Mouse (Mus musculus) heart, postnatal 14 days (tissue): ENCODE data around the gene Ltbp3. TPM values are rescaled to one million over a fixed set of nuclear protein-coding genes. Genes with fewer than 3 reads are reported as not detected.

Experiments
- DNase-seq, 2 experiments: peaks; one replicate each; pipeline ENCODE4 v3.0.0; 2021 to 2022
- intact Hi-C: fragments of 180-260 bp; cut with DNase I; formaldehyde crosslinking; loops from one replicate; pipeline ENCODE4 v1.15.1; 2025
- total RNA-seq, 2 experiments: library from RNA; stranded (reverse); gene quantifications; 2 replicates each; pipeline ENCODE4 v1.2.3; 2021

Ltbp3 gene
- total RNA-seq, 2 experiments from 2014 or later = 47.2 to 55.5 TPM

DNA sequence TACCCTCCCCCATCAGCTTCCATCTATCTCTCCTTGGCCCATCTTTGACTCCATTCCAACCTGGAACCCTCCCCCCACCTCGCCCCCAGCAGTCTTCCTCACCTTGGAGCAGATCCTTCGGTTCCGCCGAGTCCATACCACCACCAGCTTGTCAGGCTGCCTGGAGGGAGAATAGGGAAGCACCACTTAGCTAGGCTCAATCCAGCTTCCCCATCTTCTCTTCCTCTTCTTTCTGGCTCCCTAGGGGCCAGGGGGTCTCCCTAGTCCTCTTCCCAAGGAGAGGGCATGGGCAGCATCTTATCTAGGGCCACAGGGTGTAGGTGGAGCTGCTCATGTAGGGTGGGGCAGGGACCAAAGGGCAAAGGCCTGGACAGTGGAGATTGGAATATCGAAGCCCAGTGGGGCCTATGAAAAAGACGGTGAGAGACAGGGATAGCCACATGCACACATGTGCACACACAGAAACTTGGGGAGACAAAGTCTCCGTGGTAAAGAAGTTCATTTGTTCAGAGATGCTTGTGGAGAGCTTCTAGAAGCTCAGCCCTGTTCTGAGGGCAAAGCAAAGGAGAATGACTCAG, 17.8 kb upstream of the Ltbp3 start:
- intact Hi-C loops = no loop called here
- no peak for DNase-seq

DNA sequence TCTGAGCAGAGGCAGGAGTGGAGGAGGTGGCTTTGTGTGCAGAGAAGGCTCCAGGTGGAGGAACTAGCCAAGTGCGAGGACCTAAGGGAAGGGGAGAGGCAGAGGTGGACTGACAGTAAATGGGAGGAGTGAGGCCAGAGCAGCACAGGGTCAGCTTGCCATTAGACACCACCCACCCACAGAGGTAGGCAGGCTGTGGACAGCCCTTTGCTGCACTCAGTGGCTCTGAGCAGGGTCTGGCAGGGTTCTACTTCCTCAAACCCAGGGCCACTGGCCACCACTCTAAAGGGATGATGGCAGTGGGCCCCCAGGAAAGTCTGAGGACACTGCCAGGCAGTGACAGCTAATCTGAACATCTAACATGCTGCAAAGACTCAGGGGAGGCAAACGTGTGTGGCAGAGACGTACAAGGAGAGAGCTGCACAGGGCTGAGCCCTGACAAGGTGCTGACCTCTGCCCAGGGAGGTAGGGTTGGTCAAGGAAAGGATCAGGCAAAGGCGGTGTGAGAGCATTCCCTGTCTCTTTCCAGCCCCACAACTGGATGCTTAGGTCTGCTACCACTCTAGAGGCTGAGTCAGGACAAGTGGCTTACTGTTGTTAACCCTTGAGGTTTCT, 16.7 kb upstream of the Ltbp3 start:
- no peak for DNase-seq
- intact Hi-C loops = loop anchor here (2.0 kb wide), 1 partner anchor 13 kb away; no protein-coding TSS in a partner anchor

DNA sequence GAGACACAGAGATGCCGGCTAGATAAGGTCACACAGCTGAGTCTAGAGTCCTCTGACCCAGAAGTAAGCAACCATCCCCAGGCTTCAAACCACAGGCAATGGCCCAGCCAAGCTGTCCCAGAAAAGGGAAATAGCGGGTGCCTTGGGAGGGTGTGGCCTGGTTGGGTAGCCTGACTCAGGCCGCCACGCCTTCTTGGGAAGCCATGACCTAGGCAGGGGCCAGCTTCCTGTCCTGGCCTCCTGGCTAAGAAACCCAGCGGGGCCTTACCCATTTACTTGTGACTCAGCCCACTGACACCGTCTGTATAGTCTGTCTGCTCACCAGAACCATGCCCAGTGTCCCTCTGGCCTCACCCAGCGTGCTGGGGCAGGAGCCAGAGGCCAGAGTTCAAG, 16.2 kb upstream of the Ltbp3 start:
- peak; percentile 79 to 80 for DNase-seq
- intact Hi-C loops = loop anchor here (2.0 kb wide), 1 partner anchor 14 kb away; no protein-coding TSS in a partner anchor

DNA sequence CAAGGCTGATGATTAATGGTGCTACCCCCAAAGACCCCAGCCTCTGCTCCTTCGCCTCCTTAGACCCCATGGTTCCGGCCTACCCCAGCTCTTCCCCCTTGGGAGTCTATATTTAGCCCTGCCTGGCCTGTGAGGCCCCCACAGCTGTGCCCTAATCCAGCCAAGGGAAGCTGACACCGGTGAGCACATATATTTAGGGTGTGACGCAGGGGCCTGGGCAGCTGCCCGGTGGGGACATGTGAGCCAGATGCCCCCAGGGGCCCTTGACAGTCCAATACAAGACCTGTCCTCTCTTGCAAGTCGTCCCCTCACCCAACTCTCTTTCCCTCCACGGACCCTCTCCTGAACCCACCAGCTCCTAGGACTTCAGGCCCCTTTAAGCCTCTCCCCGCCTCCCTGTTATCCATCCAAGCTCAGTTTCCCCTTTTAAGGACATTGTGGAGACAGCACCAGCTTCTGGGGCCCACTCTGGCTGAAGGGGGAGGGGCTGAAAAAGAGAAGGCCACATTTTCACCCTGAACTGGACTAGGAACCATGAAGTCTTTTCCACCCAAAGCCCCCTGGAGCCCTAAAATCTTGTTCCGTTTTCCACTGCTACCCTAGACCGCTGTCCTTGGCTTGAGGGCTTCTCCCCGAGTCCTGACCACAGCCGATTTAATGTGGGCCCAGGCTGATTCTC, 15.5 kb upstream of the Ltbp3 start:
- intact Hi-C loops = loop anchor here (2.0 to 5.0 kb wide), 2 partner anchors 14 to 158 kb away; partner anchors contain the start of gene Ap5b1
- peak; percentile 74 to 82 for DNase-seq

DNA sequence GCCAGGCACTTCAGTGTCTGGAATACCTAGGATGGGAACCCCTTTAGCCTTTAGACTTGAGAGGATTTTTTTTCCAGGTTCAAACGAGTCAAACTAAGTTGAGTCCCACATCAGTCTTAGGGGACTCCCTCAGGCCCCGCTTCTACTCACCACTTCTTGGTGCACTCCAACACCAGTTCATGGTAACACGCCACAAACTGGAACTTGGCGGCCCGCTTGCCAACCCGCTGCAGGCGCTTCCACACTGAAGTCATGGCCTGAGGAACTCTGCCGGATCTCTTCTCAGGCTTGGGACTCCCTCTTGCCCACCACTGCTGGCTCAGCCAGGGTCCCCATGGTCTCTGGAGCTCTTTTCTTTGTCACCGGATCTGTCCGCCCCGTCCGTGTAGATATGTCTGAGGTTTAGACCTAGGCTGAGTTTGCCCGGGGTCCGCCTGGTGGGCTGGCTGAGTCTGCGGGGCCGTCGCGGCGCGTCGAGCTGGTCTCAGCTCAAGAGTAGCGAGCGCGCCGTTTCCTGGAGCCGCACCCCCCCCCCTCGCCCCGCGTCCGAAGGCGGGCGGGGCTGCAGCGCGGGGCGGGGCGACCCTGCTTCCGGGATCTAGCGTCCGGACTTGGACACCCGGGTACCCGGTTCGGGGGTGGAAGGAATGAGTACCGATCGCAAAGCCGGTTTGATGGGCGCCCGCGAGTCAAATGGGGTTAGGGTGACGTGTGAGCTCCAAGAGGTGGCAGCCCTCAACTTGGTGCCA, 14.8 kb upstream of the Ltbp3 start, which contains the start of gene Ehbp1l1:
Gene Ehbp1l1 (minus strand): TSS at position 551 of the 749 bp plus-strand sequence.
- peak; percentile 84 to 86 for DNase-seq
- intact Hi-C loops = loop anchor here (2.0 to 5.0 kb wide), 3 partner anchors 15 to 159 kb away; partner anchors contain the start of gene Ap5b1

DNA sequence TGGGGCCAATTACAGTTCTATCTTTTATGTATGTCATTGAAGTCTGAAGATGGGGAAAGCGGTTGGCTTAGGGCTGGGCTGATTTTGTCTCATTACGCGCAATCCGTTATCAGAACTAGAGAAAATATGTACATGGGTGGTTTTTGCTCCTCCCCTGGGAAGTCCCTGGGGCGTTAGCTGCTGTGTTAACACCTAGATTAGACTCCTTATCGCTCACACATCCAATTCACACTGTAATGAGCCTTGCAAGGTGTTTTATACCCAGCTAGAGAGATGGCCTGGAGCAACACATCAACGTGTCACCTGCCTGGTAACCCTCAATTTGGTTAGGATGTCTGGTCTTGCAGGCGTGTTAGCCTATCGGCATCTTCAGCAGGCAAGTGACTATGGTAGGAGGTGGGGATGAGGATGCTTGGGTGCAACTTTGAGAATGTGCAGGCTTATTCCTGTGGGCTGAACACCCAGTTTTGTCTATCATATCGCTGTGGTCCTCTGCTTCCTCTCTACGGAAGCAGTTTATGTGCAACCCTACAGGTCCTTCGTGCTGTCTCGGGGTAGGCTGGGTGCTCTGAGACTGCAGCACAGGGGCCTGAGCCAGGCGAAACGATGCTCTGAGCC, 13.6 kb upstream of the Ltbp3 start:
- no peak for DNase-seq
- intact Hi-C loops = loop anchor here (2.0 to 5.0 kb wide), 2 partner anchors 36 to 160 kb away; partner anchors contain the start of gene Ap5b1

DNA sequence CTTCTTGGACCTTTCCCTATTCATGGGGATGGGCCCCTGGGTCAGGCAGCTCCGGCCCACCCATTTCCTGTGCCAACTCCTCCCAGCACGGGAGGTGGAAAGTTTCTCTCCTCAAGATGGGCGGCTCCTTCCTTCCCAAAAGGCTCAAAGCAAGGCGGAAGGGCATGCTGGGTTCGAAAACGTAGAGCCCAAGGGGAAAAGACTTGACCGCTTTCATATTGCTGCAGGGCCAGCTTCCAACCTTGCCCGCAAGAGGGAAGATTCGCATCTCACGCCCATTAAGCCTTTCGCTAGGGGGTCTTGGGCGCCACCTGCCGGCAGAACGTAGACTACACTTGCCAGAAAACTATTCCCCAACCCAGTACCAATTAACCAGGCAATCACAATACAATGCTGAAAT, 13.0 kb upstream of the Ltbp3 start:
- peak; percentile 92 to 95 for DNase-seq
- intact Hi-C loops = loop anchor here (2.0 to 5.0 kb wide), 3 partner anchors 37 to 160 kb away; partner anchors contain the start of genes Ap5b1 and Scyl1

DNA sequence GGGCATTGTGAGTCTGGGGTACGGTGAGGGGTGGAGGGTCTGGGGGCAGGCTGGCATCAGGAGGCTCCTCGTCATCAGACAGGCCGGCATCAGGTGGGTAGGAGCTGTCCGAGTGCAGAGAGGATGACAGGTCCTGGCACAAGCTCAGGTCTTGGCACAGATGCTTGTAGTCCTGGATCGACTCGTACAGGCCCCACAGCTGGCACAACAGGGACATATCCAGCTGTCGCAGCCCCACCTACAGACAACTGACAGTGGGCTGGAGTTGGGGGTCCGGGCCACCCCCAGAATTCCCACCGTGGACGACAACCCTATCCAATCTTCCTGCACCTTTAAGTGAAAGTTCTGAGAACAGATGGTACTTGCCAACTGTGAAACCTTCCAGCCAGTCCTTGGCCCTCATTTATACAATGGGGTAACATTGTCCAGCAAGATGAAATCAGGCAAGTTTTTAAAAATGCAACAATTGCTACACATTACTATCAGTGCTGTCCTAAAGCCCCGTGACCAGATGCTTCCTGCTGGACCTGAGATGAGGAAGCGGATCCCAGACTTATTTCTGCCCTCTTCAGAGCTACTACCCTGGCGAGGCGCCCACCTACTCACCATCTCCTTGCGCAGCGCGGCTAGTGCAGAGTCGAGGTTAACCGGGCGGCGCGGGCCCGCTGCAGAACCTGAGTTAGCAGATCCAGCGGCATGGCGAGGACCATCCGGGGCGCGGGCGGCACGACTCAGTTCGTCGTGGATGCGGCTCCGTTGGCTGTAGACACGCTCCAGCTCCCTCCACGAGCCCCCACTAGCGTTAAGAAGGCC, 11.9 kb upstream of the Ltbp3 start:
- intact Hi-C loops = loop anchor here (2.0 to 5.0 kb wide), 2 partner anchors 42 to 162 kb away; partner anchors contain the start of genes Ap5b1 and Scyl1

DNA sequence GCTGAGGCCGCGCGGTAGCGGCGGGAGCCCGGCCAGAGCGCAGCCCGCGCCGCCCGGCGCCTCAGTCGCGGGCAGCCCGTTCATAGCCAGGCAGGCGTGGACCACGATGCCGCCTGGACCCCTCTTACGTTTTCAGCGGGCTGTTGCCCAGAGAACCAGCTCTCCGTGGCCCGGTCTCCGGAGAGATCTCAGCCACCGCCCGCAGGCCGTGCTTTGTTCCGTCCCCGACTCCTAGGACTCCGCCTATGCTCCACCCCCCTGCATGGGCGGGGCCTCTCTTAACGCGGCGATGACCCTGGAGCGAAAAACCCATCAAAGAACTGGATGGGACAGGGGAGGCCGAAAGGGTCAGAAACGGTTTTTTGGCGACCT, 11.3 kb upstream of the Ltbp3 start, which contains the start of gene Fam89b:
Gene Fam89b (minus strand): TSS at position 210 of the 372 bp plus-strand sequence.
- intact Hi-C loops = loop anchor here (2.0 to 5.0 kb wide), 2 partner anchors 41 to 162 kb away; partner anchors contain the start of genes Ap5b1 and Scyl1
- peak; percentile 91 to 93 for DNase-seq

More for the DNA sequence above, 11.9 kb upstream of the Ltbp3 start:
- peak; percentile 71 to 73 for DNase-seq

DNA sequence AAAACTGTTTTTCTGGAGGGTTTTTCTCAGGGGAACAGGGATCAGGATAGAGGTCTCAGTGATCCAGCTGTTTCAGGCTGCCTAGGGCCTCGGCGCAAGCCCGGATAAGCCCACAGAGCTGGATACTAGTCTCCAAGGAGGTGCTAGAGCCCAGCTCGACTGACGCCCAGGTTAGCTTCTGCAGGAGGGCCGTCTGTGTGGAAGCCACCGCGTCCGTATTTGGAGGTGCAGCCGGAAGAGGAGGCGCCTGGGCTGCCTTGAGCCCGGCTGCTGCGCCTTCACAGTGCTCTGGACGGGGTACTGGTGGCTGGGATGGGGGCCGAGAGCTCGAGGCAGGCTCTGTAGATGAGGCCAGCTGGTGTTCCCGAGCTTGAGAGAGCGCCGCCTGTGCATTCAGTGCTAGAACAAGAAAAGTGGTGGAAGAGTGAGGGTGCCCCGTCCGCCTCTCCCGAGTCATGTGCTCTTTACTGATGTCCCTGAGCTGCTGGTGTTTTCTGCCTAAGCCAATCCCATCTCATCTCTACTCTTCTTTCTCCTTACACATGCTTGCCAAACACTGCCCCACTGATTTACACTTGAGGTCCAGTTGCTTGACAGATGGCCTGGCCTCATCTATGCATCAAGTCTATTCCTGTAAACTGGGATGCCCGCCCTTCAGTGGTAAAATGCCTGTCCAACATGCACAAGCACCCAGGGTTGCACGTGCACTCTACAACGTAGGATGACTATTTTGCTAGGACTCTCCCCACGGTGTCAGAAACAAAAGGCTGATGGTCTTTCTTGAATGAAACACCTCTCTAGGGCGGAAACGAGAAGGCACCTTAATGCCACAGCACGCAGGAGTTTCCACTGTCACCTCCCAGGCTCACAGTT, 10.2 kb upstream of the Ltbp3 start:
- intact Hi-C loops = no loop called here
- no peak for DNase-seq

DNA sequence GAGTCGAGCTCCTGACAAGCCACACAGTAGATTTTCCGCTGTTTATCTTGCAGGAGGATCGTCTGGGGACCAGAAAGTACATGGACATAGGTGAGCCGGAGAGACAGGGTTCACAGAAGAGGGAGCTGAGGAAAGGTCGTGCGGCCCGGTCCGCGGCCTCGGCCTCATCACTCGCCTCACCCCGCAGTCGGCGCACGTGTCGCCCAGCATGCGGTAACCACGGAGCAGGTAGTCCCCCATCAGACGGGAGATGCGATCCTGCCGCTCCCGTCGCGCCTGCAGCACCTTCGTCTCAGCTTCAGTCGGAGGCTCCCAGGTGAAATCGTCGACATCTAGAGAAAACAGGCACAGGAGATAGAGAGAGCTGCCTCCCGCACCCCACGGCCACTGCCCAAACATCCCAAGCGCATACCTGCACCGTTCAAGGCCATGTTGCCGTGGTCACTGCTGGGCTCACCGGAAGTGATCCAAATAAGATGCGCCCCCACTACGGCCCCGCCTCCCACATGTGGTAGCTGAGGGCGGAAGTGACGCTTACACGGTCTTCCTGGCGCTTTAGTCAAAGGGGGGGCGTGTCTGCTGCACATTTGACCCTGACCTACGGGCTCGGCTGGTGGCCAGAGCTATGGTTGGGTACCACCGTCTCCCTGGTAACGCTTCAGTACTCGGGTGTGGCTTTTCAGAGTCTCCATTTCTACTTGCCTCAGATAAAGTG, 9.3 kb upstream of the Ltbp3 start:
- intact Hi-C loops = no loop called here
- peak; percentile 86 to 95 for DNase-seq

DNA sequence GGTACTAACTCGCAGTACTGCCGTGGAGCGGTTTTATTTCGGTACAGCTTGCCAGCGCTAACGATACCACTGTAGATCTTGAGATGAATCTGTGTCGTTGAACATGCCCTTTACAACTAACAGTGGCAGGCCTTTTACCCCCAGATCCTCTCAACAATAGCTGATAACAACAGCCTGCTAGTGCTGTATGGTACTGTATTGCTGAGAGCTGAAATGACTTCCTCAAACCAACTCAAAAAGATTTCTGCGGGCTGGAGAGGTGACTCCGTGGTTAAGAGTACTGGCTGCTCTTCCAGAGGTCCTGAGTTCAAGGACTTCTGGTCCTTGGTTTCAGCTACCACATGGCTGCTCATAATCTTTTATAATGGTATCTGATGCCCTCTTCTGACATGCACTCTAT, 6.4 kb upstream of the Ltbp3 start:
- intact Hi-C loops = no loop called here
- DNase-seq = no peak

DNA sequence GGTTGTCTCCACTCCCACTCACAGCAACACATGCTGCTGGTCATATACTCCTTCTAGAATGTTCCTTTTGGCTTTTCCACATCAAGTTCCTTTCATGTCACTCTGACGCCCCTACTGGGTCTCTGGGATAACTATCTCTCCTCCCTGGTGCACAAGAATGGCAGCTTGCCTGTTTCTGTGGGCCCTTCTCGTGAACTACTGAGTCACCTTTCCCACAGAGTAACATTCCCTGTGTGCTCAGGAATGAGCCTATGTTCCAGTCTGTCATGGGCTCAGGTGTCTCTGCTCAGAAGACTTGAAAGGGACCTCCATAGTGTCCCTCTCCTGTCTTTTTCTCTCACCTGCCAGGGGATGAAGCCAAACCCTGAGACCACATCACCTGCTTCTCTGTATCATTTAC, 1.3 kb upstream of the Ltbp3 start:
- intact Hi-C loops = no loop called here
- no peak for DNase-seq

DNA sequence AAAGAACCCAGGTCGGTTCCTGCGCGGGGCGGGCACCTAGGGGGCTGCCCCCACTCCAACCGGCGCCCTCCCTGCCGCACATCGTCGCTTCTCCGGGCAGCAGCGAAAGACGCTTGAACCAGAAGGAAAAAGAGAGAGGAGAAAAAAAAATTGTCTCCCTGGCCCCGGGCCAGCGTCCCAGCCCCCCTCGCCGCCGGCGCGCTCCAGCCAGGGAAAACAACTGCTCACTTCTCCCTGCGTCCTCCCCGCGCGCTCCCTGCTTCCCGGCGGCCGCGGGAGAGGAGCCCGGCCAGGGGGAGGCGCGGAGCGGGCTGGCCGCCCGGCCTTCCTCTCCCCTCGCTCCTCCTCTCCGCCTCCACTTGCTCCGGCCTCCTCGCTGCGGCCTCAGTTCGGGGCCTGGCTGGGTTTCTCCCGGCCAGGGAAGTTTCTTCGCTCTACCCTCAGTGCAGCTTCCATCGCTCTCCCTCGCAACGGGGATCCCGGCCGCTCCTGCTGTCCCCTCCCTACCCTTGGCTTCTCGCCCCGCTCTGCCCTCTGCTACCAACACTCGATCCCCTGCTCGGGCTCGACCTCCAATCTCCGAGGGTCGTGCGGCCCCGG, 1.0 kb downstream of the Ltbp3 start:
- intact Hi-C loops = loop anchor here (5.0 kb wide), 1 partner anchor 36 kb away; no protein-coding TSS in a partner anchor
- DNase-seq = peak; percentile 88 to 89

DNA sequence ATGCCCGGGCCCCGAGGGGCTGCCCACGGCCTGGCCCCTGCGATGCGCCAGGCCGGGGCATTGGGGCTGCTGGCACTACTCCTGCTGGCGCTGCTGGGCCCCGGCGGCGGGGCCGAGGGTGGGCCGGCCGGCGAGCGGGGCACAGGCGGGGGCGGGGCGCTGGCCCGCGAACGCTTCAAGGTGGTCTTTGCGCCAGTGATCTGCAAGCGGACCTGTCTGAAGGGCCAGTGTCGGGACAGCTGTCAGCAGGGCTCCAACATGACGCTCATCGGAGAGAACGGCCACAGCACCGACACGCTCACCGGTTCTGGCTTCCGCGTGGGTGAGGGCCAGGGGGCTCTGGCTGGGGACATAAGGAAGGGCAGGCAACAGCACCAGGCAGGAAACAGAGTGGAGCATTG, 1.5 kb downstream of the Ltbp3 start:
- intact Hi-C loops = loop anchor here (5.0 kb wide), 1 partner anchor 35 kb away; no protein-coding TSS in a partner anchor
- DNase-seq = no peak

DNA sequence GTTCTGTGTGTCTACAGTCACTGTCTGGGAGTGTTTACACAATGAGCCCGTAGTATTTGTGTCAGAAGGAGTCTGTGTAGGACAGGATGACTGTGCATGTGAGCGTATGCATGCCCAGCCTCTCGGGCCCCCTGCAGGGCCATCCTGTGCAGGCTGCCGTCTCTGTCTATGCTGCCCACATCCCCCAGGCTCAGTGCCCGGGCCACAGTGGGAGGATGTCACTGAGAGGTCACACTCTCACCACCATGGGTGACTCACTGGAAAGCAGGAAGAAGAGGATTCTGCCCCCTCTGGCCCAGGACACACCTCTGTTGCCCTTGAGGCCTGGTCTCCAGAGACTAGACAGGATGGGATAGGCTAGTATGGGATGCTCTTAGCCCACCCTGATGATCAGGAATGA, 2.9 kb downstream of the Ltbp3 start:
- DNase-seq = no peak

More for the DNA sequence above, 2.9 kb downstream of the Ltbp3 start:
- intact Hi-C loops = loop anchor here (5.0 kb wide), 1 partner anchor 34 kb away; no protein-coding TSS in a partner anchor
